Mouse (Mus musculus): ENCODE data around the gene Pigq. TPM values are rescaled to one million over a fixed set of nuclear protein-coding genes. Genes with fewer than 3 reads are reported as not detected.

The Pigq gene
- polyA plus RNA-seq, 1 experiment from 2014 or later = 54.5 TPM

DNA sequence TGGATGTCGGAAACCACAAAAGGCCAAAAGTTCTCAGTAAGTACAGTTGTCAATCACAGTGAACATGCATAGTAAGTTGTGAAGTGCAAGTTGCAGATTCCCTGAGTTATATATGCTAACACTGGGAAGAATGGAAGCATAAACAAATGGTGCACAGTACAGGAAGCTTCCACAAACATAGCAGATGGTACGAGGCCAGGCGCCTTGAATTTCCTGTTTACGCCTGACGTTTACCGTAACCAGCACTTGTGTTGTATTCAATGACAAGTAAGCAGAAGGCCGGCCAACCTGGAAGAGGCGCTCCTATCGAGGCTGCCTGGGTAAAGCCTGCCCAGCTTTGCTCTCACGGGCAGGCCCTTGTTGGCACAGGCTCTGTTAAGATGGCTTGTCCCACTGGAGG is 57.3 kb downstream of the Pigq start:
- no peak overlapping the region for H3K9ac ChIP-seq (replicated peaks)
- no peak overlapping the region for H3K4me2 ChIP-seq (replicated peaks)
- no peak overlapping the region for H3K27ac ChIP-seq (replicated peaks)
- no peaks in the 10 kb centered on the region for H3K27me3 ChIP-seq
- peaks cover 1% of the 10 kb centered on the region; the same call in 1 of the 2 replicates for H3K4me1 ChIP-seq
- no peak for ATAC-seq (ENCODE audit: low FRiP score, low read depth)
- no peak overlapping the region for H3K4me3 ChIP-seq
- 95% methylated on average over 10 of the region's 10 CpGs for WGBS
- H3K9me3 ChIP-seq = no peaks in the 10 kb centered on the region
- peaks cover 46% of the 10 kb centered on the region for H3K36me3 ChIP-seq

DNA sequence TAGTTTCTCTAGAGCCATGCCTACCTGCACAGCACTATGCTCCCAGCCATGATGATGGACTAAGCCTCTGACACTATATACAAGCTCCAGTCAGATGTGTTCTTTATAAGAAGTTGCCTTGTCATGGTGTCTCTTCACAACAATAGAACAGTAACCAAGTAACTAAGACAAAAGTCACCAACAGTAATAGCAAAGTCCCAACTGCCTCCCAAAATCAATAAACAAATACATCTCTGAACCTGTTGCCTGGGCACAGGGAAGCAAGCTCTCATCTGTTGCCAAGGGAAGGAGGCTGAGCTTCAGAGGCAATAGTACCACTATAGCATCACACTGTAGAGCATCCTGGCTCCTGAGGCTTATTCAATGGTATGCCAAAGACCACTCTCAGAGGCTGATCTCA is 57.9 kb downstream of the Pigq start:
- Histone ChIP-seq H3K4me3 (no peak overlapping the region), H3K9ac (replicated peaks) (no peak overlapping the region), H3K27ac (replicated peaks) (no peak overlapping the region), H3K9me3 (no peaks in the 10 kb centered on the region), H3K4me1 (peaks cover 4% of the 10 kb centered on the region), H3K36me3 (peaks cover 49% of the 10 kb centered on the region), H3K27me3 (no peaks in the 10 kb centered on the region), H3K4me2 (replicated peaks) (no peak overlapping the region)
- no peak for ATAC-seq (ENCODE audit: low FRiP score, low read depth)

DNA sequence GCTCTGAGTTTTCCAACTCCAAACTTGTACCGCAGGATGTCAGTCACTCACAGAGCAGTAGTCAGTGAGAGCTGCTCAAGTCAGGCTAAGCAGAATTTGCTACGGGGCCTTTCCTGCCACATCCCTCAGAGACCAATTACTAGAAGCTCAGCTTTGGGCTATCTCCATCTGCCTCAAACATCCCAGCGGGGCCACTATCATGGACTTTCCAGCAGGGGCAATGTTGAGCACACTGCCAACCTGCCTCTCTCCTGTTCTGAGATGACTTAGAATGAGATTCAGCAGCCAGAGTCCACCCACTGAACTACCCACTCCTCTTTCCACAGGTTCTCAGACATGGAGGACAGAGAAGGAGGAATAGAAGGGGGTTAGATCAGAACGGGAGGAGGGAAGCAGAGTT is 59.1 kb downstream of the Pigq start:
- no peak overlapping the region for H3K9ac ChIP-seq (replicated peaks)
- no peak overlapping the region for H3K27ac ChIP-seq (replicated peaks)
- WGBS = 69% methylated on average over 4 of the region's 4 CpGs
- no peak overlapping the region for H3K4me2 ChIP-seq (replicated peaks)
- ATAC-seq (ENCODE audit: low FRiP score, low read depth) = peak; percentile 16; the same call in 1 of the 2 replicates
- H3K36me3 ChIP-seq = peaks cover 49% of the 10 kb centered on the region
- peaks cover 16% of the 10 kb centered on the region for H3K4me1 ChIP-seq
- H3K9me3 ChIP-seq = no peaks in the 10 kb centered on the region
- no peaks in the 10 kb centered on the region for H3K27me3 ChIP-seq
- no peak overlapping the region for H3K4me3 ChIP-seq

DNA sequence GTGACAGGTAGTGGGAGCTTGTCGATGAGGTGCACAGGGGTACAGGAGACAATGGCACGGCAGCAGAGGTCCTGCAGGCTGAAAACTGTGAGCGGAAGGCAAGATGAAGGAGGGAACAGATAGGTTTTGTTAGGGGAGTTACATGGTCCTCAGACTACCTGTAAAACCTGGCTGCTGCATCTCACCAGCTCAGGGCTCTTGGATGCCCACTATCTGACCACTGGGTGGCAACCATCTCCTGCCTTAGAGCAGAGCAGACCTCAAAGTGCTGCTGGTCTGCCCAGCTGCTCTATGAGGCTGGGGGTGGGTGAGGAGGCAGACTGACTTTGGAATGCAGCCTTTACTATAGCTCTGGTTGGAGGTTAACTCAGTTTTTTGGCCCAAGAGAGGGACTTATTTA is 60.9 kb downstream of the Pigq start:
- Histone ChIP-seq H3K4me3 (no peak overlapping the region), H3K4me1 (peaks cover 26% of the 10 kb centered on the region), H3K27me3 (no peaks in the 10 kb centered on the region), H3K4me2 (replicated peaks) (no peak overlapping the region), H3K9ac (replicated peaks) (no peak overlapping the region), H3K9me3 (no peaks in the 10 kb centered on the region), H3K27ac (replicated peaks) (0 out of 2 replicates have a peak overlapping the region, but pooled peaks have one; percentile 30), H3K36me3 (peaks cover 46% of the 10 kb centered on the region)
- no peak for ATAC-seq (ENCODE audit: low FRiP score, low read depth)
- 90% methylated on average over 3 of the region's 3 CpGs for WGBS

DNA sequence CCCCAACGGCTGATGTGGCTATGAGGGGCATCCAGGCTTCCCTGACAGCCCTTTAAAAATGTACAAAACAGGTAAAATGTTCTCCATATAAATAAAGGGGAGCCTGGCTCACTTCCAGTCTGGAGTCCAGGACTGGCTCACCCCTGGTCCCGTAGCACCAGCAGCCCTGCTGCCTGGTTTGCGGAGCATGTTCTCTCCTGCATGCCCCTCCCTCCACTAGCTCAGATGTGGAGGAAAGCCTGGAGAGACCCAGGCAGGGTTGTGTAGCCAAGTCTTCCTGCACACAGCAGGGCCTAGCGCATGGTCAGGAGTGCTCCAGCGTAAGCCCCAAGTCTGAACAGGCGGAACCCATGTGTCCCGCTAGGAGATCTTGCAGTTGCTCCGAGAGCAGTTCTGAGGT is 61.5 kb downstream of the Pigq start:
- Histone ChIP-seq H3K36me3 (peaks cover 48% of the 10 kb centered on the region), H3K4me1 (peaks cover 26% of the 10 kb centered on the region), H3K27ac (replicated peaks) (0 out of 2 replicates have a peak overlapping the region, but pooled peaks have one; percentile 30), H3K9me3 (no peaks in the 10 kb centered on the region), H3K9ac (replicated peaks) (no peak overlapping the region), H3K27me3 (no peaks in the 10 kb centered on the region), H3K4me3 (no peak overlapping the region), H3K4me2 (replicated peaks) (no peak overlapping the region)
- no peak for ATAC-seq (ENCODE audit: low FRiP score, low read depth)
- 81% methylated on average over 8 of the region's 8 CpGs for WGBS

DNA sequence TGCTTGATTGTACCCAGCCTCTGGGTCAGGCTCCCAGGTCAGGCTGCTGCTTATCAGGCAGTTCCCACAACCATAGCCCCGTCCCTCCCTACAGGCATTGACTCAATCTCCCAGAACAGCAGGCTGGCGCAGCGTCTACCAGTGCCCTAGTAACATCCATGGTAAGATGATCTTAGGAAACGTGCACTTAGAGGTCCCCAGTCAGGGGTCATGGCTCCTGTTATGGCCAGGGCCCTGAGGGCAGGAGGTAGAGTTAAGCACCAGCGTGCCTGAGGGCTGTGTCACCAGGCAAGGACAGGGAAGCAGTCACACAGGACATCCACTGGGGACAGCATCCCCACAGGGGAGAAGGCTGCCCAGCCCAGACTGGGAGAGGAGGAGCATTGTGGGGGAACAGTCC is 62.4 kb downstream of the Pigq start:
- Histone ChIP-seq H3K9me3 (no peaks in the 10 kb centered on the region), H3K4me3 (no peak overlapping the region), H3K9ac (replicated peaks) (no peak overlapping the region), H3K4me1 (peaks cover 26% of the 10 kb centered on the region), H3K36me3 (peaks cover 47% of the 10 kb centered on the region), H3K4me2 (replicated peaks) (no peak overlapping the region), H3K27ac (replicated peaks) (0 out of 2 replicates have a peak overlapping the region, but pooled peaks have one; percentile 30), H3K27me3 (no peaks in the 10 kb centered on the region)
- ATAC-seq (ENCODE audit: low FRiP score, low read depth) = no peak
- WGBS = 32% methylated on average over 5 of the region's 5 CpGs

DNA sequence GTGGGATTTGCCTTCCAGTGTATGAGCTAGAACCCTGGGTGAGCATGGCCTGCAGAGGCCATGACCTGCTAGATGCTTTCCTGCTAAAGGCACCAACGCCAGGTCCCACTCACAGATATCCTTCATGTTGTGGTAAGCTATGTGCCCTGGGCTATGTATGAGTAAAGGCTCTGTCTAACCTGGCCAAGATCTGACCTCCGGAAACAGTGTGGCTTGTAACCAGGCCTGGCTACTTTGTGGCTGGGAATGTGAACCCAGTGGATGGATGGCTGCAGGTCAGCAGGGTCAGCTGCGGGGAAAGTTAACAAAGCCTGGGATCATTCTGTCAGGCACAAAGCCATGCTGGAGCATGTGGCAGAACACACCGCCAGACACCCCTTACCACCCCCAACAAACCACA is 63.0 kb downstream of the Pigq start:
- Histone ChIP-seq H3K27me3 (no peaks in the 10 kb centered on the region), H3K36me3 (peaks cover 47% of the 10 kb centered on the region), H3K4me2 (replicated peaks) (no peak overlapping the region), H3K27ac (replicated peaks) (peak overlapping the region; percentile 78), H3K9me3 (no peaks in the 10 kb centered on the region), H3K9ac (replicated peaks) (peak overlapping the region; percentile 34; the same call in 1 of the 2 replicates), H3K4me3 (no peak overlapping the region), H3K4me1 (peaks cover 32% of the 10 kb centered on the region)
- no peak for ATAC-seq (ENCODE audit: low FRiP score, low read depth)
- 15% methylated on average over 4 of the region's 4 CpGs for WGBS

DNA sequence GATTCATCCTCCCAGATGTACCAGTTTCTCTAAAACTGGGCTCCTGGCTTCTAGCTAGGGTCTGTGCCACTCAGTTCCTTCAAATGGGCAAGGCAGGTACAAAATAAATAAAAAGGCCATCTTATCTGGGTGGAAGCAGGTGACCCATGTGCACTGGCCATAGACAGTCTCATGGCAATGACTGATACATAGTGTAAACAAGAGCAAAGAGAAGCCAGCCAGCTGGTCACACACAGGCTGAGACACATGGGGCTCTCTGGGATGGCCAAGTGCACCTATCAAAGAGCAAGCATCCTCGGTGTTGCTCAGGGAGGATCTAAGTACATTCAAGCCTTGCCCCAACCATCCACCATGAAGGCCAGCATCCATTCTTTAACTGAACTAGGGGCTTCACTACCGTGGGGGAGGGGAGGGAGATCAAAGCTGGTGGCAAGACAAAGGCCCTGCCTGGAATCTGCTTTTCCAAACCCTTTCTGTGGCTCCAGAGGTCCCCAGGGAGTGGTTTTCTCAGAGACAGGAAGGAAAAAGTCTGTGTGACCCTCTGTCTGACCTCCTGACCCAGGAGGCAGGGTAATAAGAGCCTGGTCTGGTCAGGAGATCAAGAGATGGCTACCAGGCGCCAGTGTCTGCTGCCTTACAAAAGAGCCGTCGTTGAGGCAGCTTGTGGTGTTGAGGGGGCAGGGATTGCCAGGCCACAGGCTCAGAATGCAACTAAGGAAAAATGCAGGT is 63.7 kb downstream of the Pigq start:
- Histone ChIP-seq H3K36me3 (peaks cover 47% of the 10 kb centered on the region), H3K4me1 (peaks cover 38% of the 10 kb centered on the region)

DNA sequence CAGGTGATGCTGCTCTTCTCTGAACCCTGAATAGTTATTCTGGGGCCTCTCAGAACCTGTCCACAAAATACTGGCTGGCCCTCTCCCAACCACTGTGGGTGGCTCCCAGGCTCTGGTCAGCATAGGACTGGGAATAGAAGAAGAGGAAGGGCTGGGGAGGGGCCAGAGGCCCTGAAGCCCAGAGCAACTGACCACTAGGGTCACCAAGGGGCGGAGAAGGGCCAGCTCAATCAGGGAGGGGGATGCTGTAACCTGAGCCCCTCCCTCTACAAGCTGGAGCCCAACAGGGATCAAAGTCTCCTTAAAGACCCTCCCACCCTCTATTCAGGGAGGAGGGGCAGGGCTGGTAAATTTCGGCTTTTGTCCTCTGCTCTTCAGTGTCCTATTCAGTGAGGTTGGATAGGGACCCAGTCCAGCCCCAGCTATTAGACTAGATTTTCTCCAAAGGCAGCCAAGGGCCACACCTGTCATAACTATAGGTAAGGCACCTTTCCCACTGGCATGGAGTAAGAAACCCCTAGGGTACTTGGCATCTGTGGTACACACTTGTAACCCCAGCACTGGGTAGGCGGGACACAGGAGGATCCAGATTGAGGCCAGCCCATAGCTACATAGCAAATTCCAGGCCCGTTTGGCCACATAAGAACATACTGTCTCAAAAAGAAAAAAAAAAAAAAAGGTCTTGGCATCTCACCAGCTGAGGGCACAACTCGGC is 64.4 kb downstream of the Pigq start, which contains the start of gene Wfikkn1:
Wfikkn1 (minus strand) TSS at position 663 of the 715 bp plus-strand sequence.
- Histone ChIP-seq H3K9me3 (no peaks in the 10 kb centered on the region), H3K4me2 (replicated peaks) (0 out of 2 replicates have a peak within 1 kb of the TSS, but pooled peaks have one; percentile 3), H3K4me1 (peaks cover 42% of the 10 kb centered on the region), H3K4me3 (no peak within 1 kb of the TSS), H3K36me3 (peaks cover 47% of the 10 kb centered on the region), H3K27ac (replicated peaks) (peak within 1 kb of the TSS; percentile 78), H3K9ac (replicated peaks) (peak within 1 kb of the TSS; percentile 34), H3K27me3 (no peaks in the 10 kb centered on the region)
- WGBS = 22% methylated on average over 5 of the region's 5 CpGs
- ATAC-seq (ENCODE audit: low FRiP score, low read depth) = no peak

More for the DNA sequence above, 63.7 kb downstream of the Pigq start:
- H3K9me3 ChIP-seq = no peaks in the 10 kb centered on the region
- 0 out of 2 replicates have a peak overlapping the region, but pooled peaks have one; percentile 3 for H3K4me2 ChIP-seq (replicated peaks)
- H3K4me3 ChIP-seq = no peak overlapping the region
- peak overlapping the region; percentile 34 for H3K9ac ChIP-seq (replicated peaks)
- peak overlapping the region; percentile 78 for H3K27ac ChIP-seq (replicated peaks)
- no peaks in the 10 kb centered on the region for H3K27me3 ChIP-seq
- no peak for ATAC-seq (ENCODE audit: low FRiP score, low read depth)
- WGBS = 3% methylated on average over 5 of the region's 5 CpGs

DNA sequence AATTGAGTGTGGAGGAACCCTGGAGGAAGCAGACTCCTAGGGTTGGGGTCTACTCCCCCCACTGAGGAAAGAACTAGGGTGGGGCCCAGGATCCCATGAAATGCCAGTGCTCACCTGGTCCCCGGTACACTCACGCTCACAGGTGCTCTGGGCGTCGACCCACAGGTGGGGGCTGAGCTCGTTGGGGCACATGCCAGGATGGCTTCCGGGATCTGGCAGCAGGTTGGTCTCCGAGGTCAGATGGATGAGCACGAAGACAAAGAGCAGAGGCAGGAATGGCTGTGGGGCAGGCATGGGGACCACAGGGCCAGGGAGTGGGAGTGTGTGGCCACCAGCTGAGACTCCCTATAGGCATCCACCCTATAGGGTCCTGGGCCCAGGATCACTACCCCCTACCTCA is 65.0 kb downstream of the Pigq start:
- no peak overlapping the region for H3K9ac ChIP-seq (replicated peaks)
- 59% methylated on average over 8 of the region's 8 CpGs for WGBS
- peaks cover 42% of the 10 kb centered on the region for H3K4me1 ChIP-seq

DNA sequence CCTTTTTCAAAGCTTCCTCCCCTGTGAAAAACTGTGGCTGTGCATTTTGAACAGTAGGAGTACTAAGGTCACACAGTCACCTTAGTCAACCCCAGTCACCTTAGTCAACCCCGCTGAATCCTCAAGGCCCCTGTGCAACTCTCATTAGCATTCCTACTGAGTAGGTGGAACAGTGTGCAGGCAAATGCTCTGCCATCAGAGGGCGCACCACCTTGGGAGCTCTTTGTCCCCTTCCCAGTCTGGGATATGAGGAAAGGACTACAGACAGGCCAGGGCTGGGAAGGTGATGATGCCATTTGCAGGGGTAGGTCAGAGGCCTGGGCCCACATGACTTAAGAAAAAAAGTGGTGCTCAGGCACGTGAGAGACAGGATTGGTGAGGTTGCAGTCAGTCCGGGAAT is 65.5 kb downstream of the Pigq start:
- H3K4me3 ChIP-seq = no peak overlapping the region
- H3K9me3 ChIP-seq = no peaks in the 10 kb centered on the region
- peaks cover 45% of the 10 kb centered on the region for H3K4me1 ChIP-seq
- H3K4me2 ChIP-seq (replicated peaks) = no peak overlapping the region
- no peaks in the 10 kb centered on the region for H3K27me3 ChIP-seq
- ATAC-seq (ENCODE audit: low FRiP score, low read depth) = no peak
- no peak overlapping the region for H3K27ac ChIP-seq (replicated peaks)
- 40% methylated on average over 4 of the region's 4 CpGs for WGBS
- H3K9ac ChIP-seq (replicated peaks) = no peak overlapping the region; the same call in 1 of the 2 replicates
- H3K36me3 ChIP-seq = peaks cover 39% of the 10 kb centered on the region

More for the DNA sequence above, 65.0 kb downstream of the Pigq start:
- Histone ChIP-seq H3K9me3 (no peaks in the 10 kb centered on the region), H3K4me2 (replicated peaks) (no peak overlapping the region), H3K4me3 (no peak overlapping the region), H3K36me3 (peaks cover 44% of the 10 kb centered on the region), H3K27me3 (no peaks in the 10 kb centered on the region), H3K27ac (replicated peaks) (peak overlapping the region; percentile 46; the same call in 1 of the 2 replicates)
- no peak for ATAC-seq (ENCODE audit: low FRiP score, low read depth)

DNA sequence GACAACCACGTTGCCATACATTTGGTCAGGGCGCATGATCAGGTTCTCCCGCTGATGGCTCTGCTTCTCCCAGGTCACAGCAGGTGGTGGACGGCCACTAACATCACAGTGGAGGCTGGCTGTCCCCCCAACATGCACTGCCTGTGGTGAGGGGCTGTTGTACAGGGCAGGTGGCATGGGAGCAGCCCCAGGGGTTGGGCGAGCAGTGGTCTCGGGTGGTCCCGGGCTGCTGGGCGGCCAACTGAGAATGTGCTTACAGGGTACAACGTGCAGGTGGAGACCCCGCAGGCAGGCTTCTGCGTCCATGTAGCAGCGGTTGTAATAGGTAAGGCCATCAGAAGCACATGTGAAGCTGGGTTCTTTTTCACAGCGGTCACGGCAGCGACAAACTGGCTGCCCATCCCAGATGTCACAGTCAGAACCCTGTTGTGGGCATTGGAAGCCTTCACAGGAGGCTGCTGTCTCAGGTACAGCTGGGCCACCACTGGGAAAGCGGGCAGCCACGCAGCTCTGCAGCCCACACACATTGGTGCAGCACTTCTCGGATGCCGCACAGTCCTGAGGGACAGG is 66.0 kb downstream of the Pigq start:
- Histone ChIP-seq H3K4me3 (no peak overlapping the region), H3K4me1 (peaks cover 50% of the 10 kb centered on the region), H3K9ac (replicated peaks) (no peak overlapping the region), H3K9me3 (no peaks in the 10 kb centered on the region), H3K4me2 (replicated peaks) (no peak overlapping the region), H3K27me3 (no peaks in the 10 kb centered on the region), H3K27ac (replicated peaks) (no peak overlapping the region), H3K36me3 (peaks cover 34% of the 10 kb centered on the region)
- WGBS = 89% methylated on average over 19 of the region's 19 CpGs
- no peak for ATAC-seq (ENCODE audit: low FRiP score, low read depth)
